Mouse (Mus musculus): ENCODE measurements around the gene Gm21985. TPM values are rescaled to one million over a fixed set of nuclear protein-coding genes. Genes with fewer than 3 reads are reported as not detected.

Gm21985 gene
- polyA plus RNA-seq, 1 experiment from 2014 or later = not detected

Other genes with a start within 250 kb of the Gm21985 start
- gene Olfr1311, start 241.9 kb upstream of the Gm21985 start, polyA plus RNA-seq (2016; fragmentation: Nextera tagmentation; extraction: Ambion mirVana) = not detected in 2 replicates
- not detected in 2 replicates for gene Olfr1312, start 216.1 kb upstream of the Gm21985 start, polyA plus RNA-seq (2016; fragmentation: Nextera tagmentation; extraction: Ambion mirVana)
- gene Olfr1313, start 188.5 kb upstream of the Gm21985 start, polyA plus RNA-seq (2016; fragmentation: Nextera tagmentation; extraction: Ambion mirVana) = not detected in 2 replicates
- gene Olfr1314, start 169.5 kb upstream of the Gm21985 start, polyA plus RNA-seq (2016; fragmentation: Nextera tagmentation; extraction: Ambion mirVana) = not detected in 2 replicates
- not detected in 2 replicates for gene Olfr1315-ps1, start 150.9 kb upstream of the Gm21985 start, polyA plus RNA-seq (2016; fragmentation: Nextera tagmentation; extraction: Ambion mirVana)
- gene Olfr1316, start 131.3 kb upstream of the Gm21985 start, polyA plus RNA-seq (2016; fragmentation: Nextera tagmentation; extraction: Ambion mirVana) = not detected in 2 replicates
- gene Olfr1317, start 126.0 kb upstream of the Gm21985 start, polyA plus RNA-seq (2016; fragmentation: Nextera tagmentation; extraction: Ambion mirVana) = not detected in 2 replicates
- gene Olfr1318, start 112.1 kb upstream of the Gm21985 start, polyA plus RNA-seq (2016; fragmentation: Nextera tagmentation; extraction: Ambion mirVana) = not detected in 2 replicates
- gene Lpcat4, start 26.8 kb upstream of the Gm21985 start, polyA plus RNA-seq (2016; fragmentation: Nextera tagmentation; extraction: Ambion mirVana) = 8.2 and 13.6 TPM in 2 replicates
- not detected in 2 replicates for gene Nutm1, start 7.0 kb upstream of the Gm21985 start, polyA plus RNA-seq (2016; fragmentation: Nextera tagmentation; extraction: Ambion mirVana)
- 152 and 157 TPM in 2 replicates for gene Nop10, start 4.4 kb upstream of the Gm21985 start, polyA plus RNA-seq (2016; fragmentation: Nextera tagmentation; extraction: Ambion mirVana)
- 17.2 and 17.6 TPM in 2 replicates for gene Slc12a6, start 489 bp upstream of the Gm21985 start, polyA plus RNA-seq (2016; fragmentation: Nextera tagmentation; extraction: Ambion mirVana)
- 104 and 111 TPM in 2 replicates for gene Emc4, start 101.7 kb downstream of the Gm21985 start, polyA plus RNA-seq (2016; fragmentation: Nextera tagmentation; extraction: Ambion mirVana)
- 48.6 and 53.4 TPM in 2 replicates for gene Katnbl1, start 112.9 kb downstream of the Gm21985 start, polyA plus RNA-seq (2016; fragmentation: Nextera tagmentation; extraction: Ambion mirVana)
- gene Emc7, start 188.7 kb downstream of the Gm21985 start, polyA plus RNA-seq (2016; fragmentation: Nextera tagmentation; extraction: Ambion mirVana) = 11.1 and 11.5 TPM in 2 replicates
- 0.31 TPM in 1 of 2 replicates, not detected in the other for gene Chrm5, start 214.5 kb downstream of the Gm21985 start, polyA plus RNA-seq (2016; fragmentation: Nextera tagmentation; extraction: Ambion mirVana)
- 5.8 and 6.6 TPM in 2 replicates for gene Aven, start 226.7 kb downstream of the Gm21985 start, polyA plus RNA-seq (2016; fragmentation: Nextera tagmentation; extraction: Ambion mirVana)